Mouse (Mus musculus) brain, embryonic 14.5 days (tissue): ENCODE measurements around the gene Spata19.

Experiments used
- CTCF ChIP-seq: fragments of 200-500 bp; IDR thresholded peaks from 2 replicates; pipeline ENCODE4 v1.5.1; 2012; ENCODE audit warnings: inconsistent platforms, mild to moderate bottlenecking, moderate library complexity, borderline replicate concordance; ENCODE audit not compliant: insufficient read depth, insufficient read length; ENCODE audit errors: extremely low read depth
- POLR2A ChIP-seq: fragments of 200-500 bp; IDR thresholded peaks from 2 replicates; pipeline ENCODE4 v1.6.1; 2012; ENCODE audit warnings: mild to moderate bottlenecking, inconsistent platforms, borderline replicate concordance; ENCODE audit not compliant: poor library complexity, insufficient read depth, insufficient read length, severe bottlenecking; ENCODE audit errors: extremely low read depth

DNA sequence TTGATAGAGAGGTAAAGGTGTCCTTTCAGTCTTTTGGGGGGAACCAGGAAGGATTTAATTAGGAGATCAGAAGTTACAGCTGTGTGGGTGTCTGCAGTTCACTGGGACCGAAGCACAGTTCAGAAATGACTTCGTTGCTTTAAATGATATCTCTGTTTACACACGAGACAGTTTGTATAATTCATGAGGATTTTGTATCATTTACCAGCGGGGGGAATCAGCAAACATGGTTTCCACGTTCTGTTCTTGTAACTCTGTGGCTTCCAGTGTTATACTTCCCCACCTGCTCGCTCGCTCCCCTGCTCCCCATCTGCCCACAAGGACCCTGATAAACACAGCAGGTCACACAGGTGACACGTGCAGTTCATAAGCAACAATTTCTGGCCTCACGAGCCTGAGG is 39.3 kb downstream of the Spata19 start:
- TF ChIP-seq CTCF = no peak
- no peak for TF ChIP-seq POLR2A
